Mouse (Mus musculus): ENCODE data around the gene Trmo. TPM values are rescaled to one million over a fixed set of nuclear protein-coding genes. Genes with fewer than 3 reads are reported as not detected.

Trmo gene
- 9.2 and 9.4 TPM in 2 replicates for polyA plus RNA-seq (2014; fragmentation: Nextera tagmentation; extraction: Ambion mirVana)

- Histone ChIP-seq H3K9me3 (ENCODE audit: low read depth, low read length) (no peaks in the 10 kb centered on the region), H3K4me1 (ENCODE audit: insufficient read depth) (no peaks in the 10 kb centered on the region), H3K4me3 (ENCODE audit: low read depth, low read length) (peak within 1 kb of the TSS; percentile 61), H3K27me3 (ENCODE audit: insufficient read depth, low read length) (no peaks in the 10 kb centered on the region), H3K9ac (peak within 1 kb of the TSS; percentile 81), H3K4me2 (peak within 1 kb of the TSS; percentile 68), H3K36me3 (ENCODE audit: insufficient read depth) (peaks cover 24% of the 10 kb centered on the region), H3K27ac (ENCODE audit: low read depth) (peak within 1 kb of the TSS; percentile 92)
- ATAC-seq (ENCODE audit: insufficient read depth) (peak; percentile 98), DNase-seq (peak; percentile 99)
- TF ChIP-seq CTCF (IDR thresholded peaks at IDR 0.05; ENCODE audit: low read depth): peak; percentile 15; the same call in 1 of the 2 replicates
- under 1% methylated on average over 56 of the region's 56 CpGs for WGBS
These were observed at the start of gene Trmo for GRCm38 (mm10) chr4:46389013-46389611. Gene Trmo, minus strand, starts transcription at chr4:46389437.

- Histone ChIP-seq H3K9ac (no peak overlapping the region), H3K4me2 (no peak overlapping the region), H3K27ac (ENCODE audit: low read depth) (no peak overlapping the region), H3K27me3 (ENCODE audit: insufficient read depth, low read length) (no peaks in the 10 kb centered on the region), H3K9me3 (ENCODE audit: low read depth, low read length) (no peaks in the 10 kb centered on the region), H3K36me3 (ENCODE audit: insufficient read depth) (no peaks in the 10 kb centered on the region), H3K4me1 (ENCODE audit: insufficient read depth) (no peaks in the 10 kb centered on the region), H3K4me3 (ENCODE audit: low read depth, low read length) (no peak overlapping the region)
- DNase-seq: no peak
- WGBS: 63% methylated on average over 12 of the region's 12 CpGs
- TF ChIP-seq CTCF (IDR thresholded peaks at IDR 0.05; ENCODE audit: low read depth): no peak
- ATAC-seq (ENCODE audit: insufficient read depth): no peak; the same call in 1 of the 2 replicates
These were observed 43.3 kb upstream of the Trmo start for GRCm38 (mm10) chr4:46432339-46433036.

GRCm38 (mm10) chr4:46428903-46429499, 39.8 kb upstream of the Trmo start:
- no peak overlapping the region for H3K4me2 ChIP-seq
- no peak overlapping the region for H3K27ac ChIP-seq (ENCODE audit: low read depth)
- ATAC-seq (ENCODE audit: insufficient read depth) (no peak), DNase-seq (no peak)
- H3K9me3 ChIP-seq (ENCODE audit: low read depth, low read length): no peaks in the 10 kb centered on the region
- H3K27me3 ChIP-seq (ENCODE audit: insufficient read depth, low read length): no peaks in the 10 kb centered on the region
- H3K4me1 ChIP-seq (ENCODE audit: insufficient read depth): no peaks in the 10 kb centered on the region
- H3K36me3 ChIP-seq (ENCODE audit: insufficient read depth): no peaks in the 10 kb centered on the region
- no peak overlapping the region for H3K9ac ChIP-seq
- no peak for TF ChIP-seq CTCF (IDR thresholded peaks at IDR 0.05; ENCODE audit: low read depth)
- WGBS: 58% methylated on average over 10 of the region's 10 CpGs
- no peak overlapping the region for H3K4me3 ChIP-seq (ENCODE audit: low read depth, low read length)

- no peaks in the 10 kb centered on the region for H3K27me3 ChIP-seq (ENCODE audit: insufficient read depth, low read length)
- ATAC-seq (ENCODE audit: insufficient read depth): no peak
- DNase-seq: no peak
- H3K4me2 ChIP-seq: no peak overlapping the region
- no peaks in the 10 kb centered on the region for H3K36me3 ChIP-seq (ENCODE audit: insufficient read depth)
- H3K4me1 ChIP-seq (ENCODE audit: insufficient read depth): no peaks in the 10 kb centered on the region
- no peaks in the 10 kb centered on the region for H3K9me3 ChIP-seq (ENCODE audit: low read depth, low read length)
- WGBS: 62% methylated on average over 8 of the region's 8 CpGs
- no peak overlapping the region for H3K27ac ChIP-seq (ENCODE audit: low read depth)
- H3K9ac ChIP-seq: no peak overlapping the region
- TF ChIP-seq CTCF (IDR thresholded peaks at IDR 0.05; ENCODE audit: low read depth): no peak
- no peak overlapping the region for H3K4me3 ChIP-seq (ENCODE audit: low read depth, low read length)
These were observed 33.4 kb upstream of the Trmo start for GRCm38 (mm10) chr4:46422625-46423024.

- Histone ChIP-seq H3K9ac (no peak overlapping the region), H3K27ac (ENCODE audit: low read depth) (no peak overlapping the region), H3K4me1 (ENCODE audit: insufficient read depth) (no peaks in the 10 kb centered on the region), H3K4me2 (no peak overlapping the region), H3K27me3 (ENCODE audit: insufficient read depth, low read length) (no peaks in the 10 kb centered on the region), H3K9me3 (ENCODE audit: low read depth, low read length) (no peaks in the 10 kb centered on the region), H3K36me3 (ENCODE audit: insufficient read depth) (no peaks in the 10 kb centered on the region), H3K4me3 (ENCODE audit: low read depth, low read length) (no peak overlapping the region)
- DNase-seq (no peak), ATAC-seq (ENCODE audit: insufficient read depth) (no peak)
- WGBS: 69% methylated on average over 9 of the region's 9 CpGs
- no peak for TF ChIP-seq CTCF (IDR thresholded peaks at IDR 0.05; ENCODE audit: low read depth)
These were observed 29.6 kb upstream of the Trmo start for GRCm38 (mm10) chr4:46418851-46419250.

GRCm38 (mm10) chr4:46417491-46417890, 28.3 kb upstream of the Trmo start:
- no peak overlapping the region for H3K4me2 ChIP-seq
- peak; percentile 56 for TF ChIP-seq CTCF (IDR thresholded peaks at IDR 0.05; ENCODE audit: low read depth)
- 53% methylated on average over 3 of the region's 3 CpGs for WGBS
- ATAC-seq (ENCODE audit: insufficient read depth) (peak; percentile 73; the same call in 1 of the 2 replicates), DNase-seq (peak; percentile 19)
- H3K4me3 ChIP-seq (ENCODE audit: low read depth, low read length): no peak overlapping the region
- H3K9ac ChIP-seq: no peak overlapping the region
- no peaks in the 10 kb centered on the region for H3K36me3 ChIP-seq (ENCODE audit: insufficient read depth)
- no peaks in the 10 kb centered on the region for H3K27me3 ChIP-seq (ENCODE audit: insufficient read depth, low read length)
- H3K9me3 ChIP-seq (ENCODE audit: low read depth, low read length): no peaks in the 10 kb centered on the region
- H3K27ac ChIP-seq (ENCODE audit: low read depth): no peak overlapping the region
- H3K4me1 ChIP-seq (ENCODE audit: insufficient read depth): no peaks in the 10 kb centered on the region

- ATAC-seq (ENCODE audit: insufficient read depth) (no peak), DNase-seq (no peak)
- H3K9me3 ChIP-seq (ENCODE audit: low read depth, low read length): no peaks in the 10 kb centered on the region
- no peak within 1 kb of the TSS for H3K9ac ChIP-seq
- TF ChIP-seq CTCF (IDR thresholded peaks at IDR 0.05; ENCODE audit: low read depth): no peak
- H3K36me3 ChIP-seq (ENCODE audit: insufficient read depth): no peaks in the 10 kb centered on the region
- no peak within 1 kb of the TSS for H3K4me3 ChIP-seq (ENCODE audit: low read depth, low read length)
- no peak within 1 kb of the TSS for H3K4me2 ChIP-seq
- no peak within 1 kb of the TSS for H3K27ac ChIP-seq (ENCODE audit: low read depth)
- WGBS: 62% methylated on average over 7 of the region's 7 CpGs
- H3K4me1 ChIP-seq (ENCODE audit: insufficient read depth): no peaks in the 10 kb centered on the region
- no peaks in the 10 kb centered on the region for H3K27me3 ChIP-seq (ENCODE audit: insufficient read depth, low read length)
These were observed 24.2 kb upstream of the Trmo start, which contains the start of gene Hemgn for GRCm38 (mm10) chr4:46413406-46413805. Gene Hemgn, minus strand, starts transcription at chr4:46413506.

All from lung, embryonic 14.5 days (tissue).